Mouse (Mus musculus) G1E (cell line): ENCODE measurements around the gene Mon1b. TPM values are rescaled to one million over a fixed set of nuclear protein-coding genes. Genes with fewer than 3 reads are reported as not detected.

ENCODE experiments used
- ATAC-seq: 2 replicates; pipeline ENCODE4 v1.8.0; 2016; ENCODE audit warnings: mild to moderate bottlenecking; ENCODE audit not compliant: insufficient number of reproducible peaks, poor library complexity, low FRiP score, severe bottlenecking; ENCODE audit errors: extremely low read depth
- DNase-seq: peaks from one replicate; pipeline ENCODE4 v3.0.0; 2012; ENCODE audit warnings: low spot score
- H3K27me3 ChIP-seq: 2 replicates; pipeline ENCODE4 v1.6.1; 2012; ENCODE audit warnings: mild to moderate bottlenecking, low read length, inconsistent platforms; ENCODE audit not compliant: insufficient read depth
- H3K36me3 ChIP-seq: replicated peaks from 2 replicates; pipeline ENCODE3; 2012; ENCODE audit warnings: mild to moderate bottlenecking, inconsistent platforms
- H3K4me1 ChIP-seq: 2 replicates; pipeline ENCODE4 v1.6.1; 2012; ENCODE audit warnings: low read depth, low read length, inconsistent platforms, mixed read lengths; ENCODE audit not compliant: insufficient read depth
- H3K4me3 ChIP-seq: 2 replicates; pipeline ENCODE4 v1.5.1; 2012; ENCODE audit warnings: low read depth, mild to moderate bottlenecking, inconsistent platforms, low read length, moderate library complexity, mixed read lengths
- H3K9me3 ChIP-seq: replicated peaks from 2 replicates; pipeline ENCODE4 v1.6.1; 2012; ENCODE audit warnings: inconsistent platforms
- CTCF ChIP-seq: IDR thresholded peaks from 2 replicates; pipeline ENCODE4 v1.5.1; 2012; ENCODE audit warnings: low read depth, low read length, inconsistent platforms, mixed read lengths
- GATA1 ChIP-seq: IDR thresholded peaks from 2 replicates; pipeline ENCODE4 v1.6.1; 2012; ENCODE audit warnings: borderline replicate concordance, low read length, inconsistent platforms, mixed read lengths
- GATA2 ChIP-seq: IDR thresholded peaks from 2 replicates; pipeline ENCODE4 v1.6.1; 2012; ENCODE audit warnings: low read depth, low read length, inconsistent platforms, borderline replicate concordance
- POLR2AphosphoS5 ChIP-seq: IDR thresholded peaks from 2 replicates; pipeline ENCODE4 v1.6.1; 2012; ENCODE audit warnings: low read depth, low read length, inconsistent platforms; ENCODE audit not compliant: insufficient replicate concordance
- TAL1 ChIP-seq: conservative IDR thresholded peaks from 2 replicates; pipeline ENCODE4 v1.6.1; 2012; ENCODE audit warnings: low read depth, low read length, inconsistent platforms, mixed read lengths
- polyA plus RNA-seq: library from polyadenylated mRNA; stranded (reverse); fragments of >175 nt; gene quantifications from 2 replicates; pipeline ENCODE4 v1.2.3, GENCODE M21; 2012
- total RNA-seq, 2 experiments: library from RNA; stranded (forward) in 1 of 2; stranded (reverse) in 1 of 2; fragments of 200-1000 nt in 1 of 2; fragments of >200 nt in 1 of 2; fragmentation: Nextera tagmentation in 1 of 2; gene quantifications; 2 replicates each; pipeline ENCODE4 v1.2.3; 2014 to 2017

Mon1b gene
- total RNA-seq (2014; fragmentation: Nextera tagmentation) (16.6 and 22.4 TPM in 2 replicates), total RNA-seq (2017) (15.7 and 16.3 TPM in 2 replicates), polyA plus RNA-seq (14.7 and 15.7 TPM in 2 replicates)

DNA sequence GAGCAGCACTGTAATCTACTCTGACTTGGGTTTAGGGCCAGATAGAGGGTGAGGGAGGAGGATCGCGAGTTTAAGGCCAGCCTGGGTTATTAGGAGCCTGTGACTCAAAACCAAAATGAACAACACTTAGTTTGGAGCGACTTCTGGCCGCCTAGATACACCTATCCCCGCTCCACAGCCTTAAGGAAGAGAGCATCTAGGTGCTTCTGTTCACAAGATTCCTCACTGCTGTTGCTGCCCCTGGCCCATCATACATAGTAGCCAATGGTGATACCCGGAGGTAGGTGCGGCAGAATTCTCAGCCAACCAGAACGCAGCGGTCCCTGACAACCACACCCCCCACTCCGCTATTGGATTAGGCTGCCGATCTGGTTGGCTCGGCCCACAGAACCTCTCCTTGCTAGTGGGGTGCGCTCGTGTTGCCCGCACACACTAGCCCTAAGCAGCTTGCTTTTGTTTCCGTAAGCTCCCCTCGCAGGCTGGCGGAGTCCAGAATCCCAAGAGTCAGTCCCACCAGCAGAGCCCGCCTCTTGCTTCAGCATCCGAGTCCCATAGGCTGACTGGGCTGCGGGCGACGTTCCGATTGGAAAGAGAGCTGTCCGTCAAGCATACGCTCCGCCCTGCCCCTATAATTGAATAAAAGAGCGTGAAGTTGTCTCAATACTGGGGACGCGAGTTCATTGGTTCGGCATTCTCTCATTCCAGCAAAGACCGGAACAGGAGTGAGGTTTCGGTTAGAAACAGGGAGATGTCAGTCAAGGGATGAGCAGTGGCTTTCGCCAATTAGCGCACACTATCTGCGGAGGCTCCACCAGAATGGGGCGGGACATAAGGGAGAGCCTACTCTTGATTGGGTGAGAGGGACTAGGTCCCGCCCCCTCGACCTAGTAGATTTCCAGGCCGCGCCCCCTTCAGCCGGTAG, at the start of gene Mon1b:
TSS of gene Mon1b (plus strand) at position 918 of the 922 bp plus-strand sequence.
- Histone ChIP-seq H3K4me3 (peak within 1 kb of the TSS; percentile 86), H3K36me3 (peaks cover 29% of the 10 kb centered on the region), H3K4me1 (peaks cover 34% of the 10 kb centered on the region), H3K9me3 (no peaks in the 10 kb centered on the region), H3K27me3 (no peaks in the 10 kb centered on the region)
- TF ChIP-seq GATA1 (no peak), GATA2 (no peak), POLR2AphosphoS5 (no peak), TAL1 (no peak), CTCF (no peak)
- DNase-seq (peak; percentile 94), ATAC-seq (peak; percentile 78)

DNA sequence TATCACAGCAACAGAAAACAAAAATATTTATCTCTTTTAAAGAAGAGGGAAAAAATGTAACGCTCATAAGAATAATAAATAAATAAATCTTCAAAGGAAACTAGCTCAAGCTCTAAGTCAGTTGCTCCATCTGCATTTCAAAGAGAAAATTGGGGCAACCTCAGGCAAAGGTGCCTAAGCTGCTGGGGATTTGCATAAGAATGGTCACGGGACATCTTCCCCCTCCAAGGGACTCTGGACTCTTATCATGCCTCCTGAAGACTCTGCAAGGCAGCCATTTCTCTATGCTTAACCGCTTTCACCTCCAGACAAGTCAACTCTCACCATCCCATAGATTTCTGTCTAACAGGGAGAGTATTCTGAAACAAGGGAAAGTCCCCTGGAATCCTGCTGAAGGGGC, 37.0 kb upstream of the Mon1b start:
- DNase-seq (no peak), ATAC-seq (no peak)
- Histone ChIP-seq H3K9me3 (peaks cover 26% of the 10 kb centered on the region), H3K27me3 (no peaks in the 10 kb centered on the region), H3K4me1 (no peaks in the 10 kb centered on the region), H3K4me3 (no peak overlapping the region), H3K36me3 (no peaks in the 10 kb centered on the region)
- TF ChIP-seq GATA2 (no peak), GATA1 (no peak), POLR2AphosphoS5 (no peak), TAL1 (no peak), CTCF (no peak)

DNA sequence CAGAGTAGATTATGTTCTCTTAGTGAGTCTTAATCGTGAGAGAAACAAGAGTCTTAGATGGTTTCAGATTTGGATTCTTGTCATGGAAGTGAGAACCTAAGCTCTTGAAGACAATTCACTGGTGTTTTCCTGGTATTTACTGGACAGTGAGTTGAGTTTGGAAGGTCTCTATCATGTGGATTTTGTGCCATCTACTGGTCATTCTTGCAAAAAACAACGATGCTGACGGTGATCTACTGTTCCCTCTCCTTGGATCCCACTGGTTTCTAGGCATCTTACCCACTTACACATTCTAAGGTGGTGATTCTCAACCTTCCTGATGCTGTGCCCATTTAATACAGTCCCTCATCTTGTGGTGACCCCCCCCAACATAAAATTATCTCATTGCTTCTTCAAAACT, 2.8 kb upstream of the Mon1b start:
- peaks cover 25% of the 10 kb centered on the region for H3K4me1 ChIP-seq
- ATAC-seq (no peak), DNase-seq (peak; percentile 11)
- no peaks in the 10 kb centered on the region for H3K27me3 ChIP-seq
- no peaks in the 10 kb centered on the region for H3K9me3 ChIP-seq
- peaks cover 6% of the 10 kb centered on the region for H3K36me3 ChIP-seq
- TF ChIP-seq GATA2 (no peak), GATA1 (no peak), CTCF (no peak), TAL1 (no peak), POLR2AphosphoS5 (no peak)
- no peak overlapping the region for H3K4me3 ChIP-seq

DNA sequence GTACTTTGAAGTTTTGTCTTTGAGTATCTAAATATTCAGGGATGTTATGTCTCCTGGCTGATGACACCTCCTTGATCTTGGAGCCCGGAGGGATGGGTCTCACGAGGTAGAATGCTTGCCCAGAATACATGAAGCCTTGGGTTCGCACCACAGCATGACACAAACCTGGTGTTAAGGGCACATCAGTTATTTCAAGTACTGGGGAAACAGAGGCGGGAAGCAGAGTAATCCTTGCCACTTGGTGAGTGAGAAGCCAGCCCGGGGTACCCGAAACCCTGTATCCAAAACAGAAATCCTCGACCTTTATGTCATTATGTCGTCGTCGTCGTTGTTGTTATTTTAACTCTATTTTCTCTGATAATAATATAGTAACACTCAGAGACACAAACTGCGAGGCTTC, 1.2 kb upstream of the Mon1b start:
- Histone ChIP-seq H3K4me1 (peaks cover 34% of the 10 kb centered on the region), H3K4me3 (peak overlapping the region; percentile 86; the same call in 1 of the 2 replicates), H3K9me3 (no peaks in the 10 kb centered on the region), H3K36me3 (peaks cover 21% of the 10 kb centered on the region), H3K27me3 (no peaks in the 10 kb centered on the region)
- no peak for DNase-seq
- ATAC-seq, result no peak
- TF ChIP-seq GATA1, result no peak
- no peak for TF ChIP-seq CTCF
- TF ChIP-seq POLR2AphosphoS5, result no peak
- no peak for TF ChIP-seq GATA2
- no peak for TF ChIP-seq TAL1

DNA sequence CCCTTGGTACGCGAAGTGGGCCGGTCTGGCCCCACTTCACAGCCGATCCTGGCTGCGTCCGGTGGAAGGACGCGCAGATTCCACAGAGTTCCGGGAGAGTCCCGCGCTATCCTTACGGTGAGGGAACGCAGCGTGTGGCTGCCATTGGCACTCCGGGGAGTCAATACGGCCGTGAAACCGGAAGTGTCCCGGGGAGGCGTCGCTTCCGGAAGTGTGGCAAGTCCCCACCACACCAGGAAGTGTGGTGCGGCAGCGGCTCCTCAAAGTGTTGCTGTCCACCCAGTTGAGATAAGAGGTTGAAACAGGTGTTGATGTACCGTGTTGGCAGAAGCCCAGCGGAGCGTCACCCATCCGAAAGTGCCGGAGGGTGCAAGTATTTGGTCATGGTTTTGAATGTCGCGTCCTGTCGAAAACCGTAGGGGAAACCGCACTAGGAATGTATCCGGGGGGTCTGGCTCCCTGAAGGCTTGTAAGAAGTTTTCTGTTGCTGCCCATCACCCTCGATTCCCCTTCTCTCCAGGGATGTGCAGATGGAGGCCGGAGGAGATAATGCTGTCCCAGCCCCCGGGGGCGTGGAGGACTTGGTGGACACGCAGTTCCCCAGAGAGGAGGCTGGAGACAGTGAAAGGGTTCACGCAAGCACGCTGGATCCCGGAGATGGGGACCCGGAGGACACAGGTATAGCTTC, 349 bp downstream of the Mon1b start:
- DNase-seq (peak; percentile 86), ATAC-seq (peak; percentile 48)
- Histone ChIP-seq H3K4me1 (peaks cover 34% of the 10 kb centered on the region), H3K27me3 (no peaks in the 10 kb centered on the region), H3K36me3 (peaks cover 36% of the 10 kb centered on the region), H3K9me3 (no peaks in the 10 kb centered on the region), H3K4me3 (peak overlapping the region; percentile 86)
- TF ChIP-seq TAL1 (no peak), GATA1 (no peak), POLR2AphosphoS5 (no peak), GATA2 (no peak), CTCF (no peak)

DNA sequence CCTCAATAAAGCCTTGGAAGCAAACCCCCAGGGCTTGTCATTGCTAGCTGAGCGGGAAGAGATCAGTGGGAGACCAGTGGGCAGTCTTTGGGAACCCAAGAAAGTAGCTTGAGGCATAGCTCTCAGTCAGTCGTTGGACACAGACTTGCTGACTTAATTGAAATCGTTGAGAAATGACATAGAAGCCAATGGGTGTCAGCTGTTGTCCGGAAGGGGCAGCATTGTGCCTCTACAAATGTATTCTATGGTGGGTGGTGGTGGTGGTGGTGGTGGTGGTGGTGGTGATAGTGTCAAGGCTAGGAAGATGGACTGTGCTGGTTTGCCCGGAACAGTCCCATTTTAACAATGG, 867 bp downstream of the Mon1b start:
- DNase-seq (peak; percentile 16), ATAC-seq (no peak)
- no peaks in the 10 kb centered on the region for H3K9me3 ChIP-seq
- H3K4me3 ChIP-seq, result peak overlapping the region; percentile 86
- peaks cover 42% of the 10 kb centered on the region for H3K36me3 ChIP-seq
- peaks cover 34% of the 10 kb centered on the region for H3K4me1 ChIP-seq
- TF ChIP-seq CTCF (no peak), POLR2AphosphoS5 (no peak), TAL1 (no peak), GATA2 (no peak), GATA1 (no peak)
- no peaks in the 10 kb centered on the region for H3K27me3 ChIP-seq
